Comparison of ENCODE assay signal across 20 mouse cellular contexts in genomic region chr12:50524061-50524460, GRCm38 (mm10).
"Had no signal": no experiment of that assay in that cellular context is flagged by ENCODE, and none has a peak within 500 bp of the region (broad histone marks: within the 10 kb centered on the region; RNA-seq: fewer than 3 reads in every experiment).

No protein-coding gene starts in this region.

- ATAC-seq: liver, postnatal 0 days; midbrain, embryonic 13.5 days; midbrain, embryonic 16.5 days had no signal

- H3K4me3 ChIP-seq: layer of hippocampus, adult 2 months; limb, embryonic 10.5 days; limb, embryonic 13.5 days; megakaryocyte, embryonic 14.5 days; midbrain, embryonic 10.5 days; midbrain, embryonic 13.5 days; myocyte; neural tube, embryonic 13.5 days had no signal

- H3K4me1 ChIP-seq: limb, embryonic 10.5 days; limb, embryonic 13.5 days; megakaryocyte, embryonic 14.5 days; midbrain, embryonic 10.5 days; midbrain, embryonic 13.5 days; neural tube, embryonic 13.5 days had no signal

- DNase-seq: kidney, adult 9 months; kidney, postnatal 25 days; layer of hippocampus, adult 9-11 months; liver; liver, postnatal 0 days; lung, embryonic 14.5 days; lung, postnatal 10 days; lung, postnatal 4 days; thymus, adult 18-20 months; thymus, postnatal 36 days had no signal

- H3K27ac ChIP-seq: layer of hippocampus, adult 2 months; limb, embryonic 10.5 days; limb, embryonic 13.5 days; liver, embryonic 14.5 days; midbrain, embryonic 10.5 days; midbrain, embryonic 13.5 days; neural tube, embryonic 13.5 days had no signal

- H3K9ac ChIP-seq: limb, embryonic 13.5 days; liver, embryonic 14.5 days; liver, postnatal 0 days; lung, embryonic 14.5 days; midbrain, embryonic 13.5 days; neural tube, embryonic 13.5 days had no signal

- H3K27me3 ChIP-seq: limb, embryonic 13.5 days; megakaryocyte, embryonic 14.5 days; midbrain, embryonic 13.5 days; neural tube, embryonic 13.5 days had no signal

- H3K9me3 ChIP-seq: limb, embryonic 10.5 days; limb, embryonic 13.5 days; megakaryocyte, embryonic 14.5 days; midbrain, embryonic 10.5 days; midbrain, embryonic 13.5 days; neural tube, embryonic 13.5 days had no signal

- H3K36me3 ChIP-seq: limb, embryonic 10.5 days; limb, embryonic 13.5 days; midbrain, embryonic 10.5 days; midbrain, embryonic 13.5 days; neural tube, embryonic 13.5 days had no signal

- H3K4me2 ChIP-seq: limb, embryonic 13.5 days; lung, embryonic 14.5 days; midbrain, embryonic 13.5 days; neural tube, embryonic 13.5 days had no signal
